Mouse (Mus musculus) WW6 (cell line): ENCODE data around the gene Pnrc2.

Experiments used
- DNase-seq: peaks from one replicate; pipeline ENCODE4 v3.0.0-alpha.2; 2013; ENCODE audit warnings: low read depth, low spot score

Gene Pnrc2

GRCm38 (mm10) chr4:135873526-135874202 lies at the start of gene Pnrc2:
TSS of gene Pnrc2 (minus strand) at chr4:135873850.
- DNase-seq = peak; percentile 72

GRCm38 (mm10) chr4:135922190-135922589 lies 48.5 kb upstream of the Pnrc2 start:
- DNase-seq = no peak

DNA sequence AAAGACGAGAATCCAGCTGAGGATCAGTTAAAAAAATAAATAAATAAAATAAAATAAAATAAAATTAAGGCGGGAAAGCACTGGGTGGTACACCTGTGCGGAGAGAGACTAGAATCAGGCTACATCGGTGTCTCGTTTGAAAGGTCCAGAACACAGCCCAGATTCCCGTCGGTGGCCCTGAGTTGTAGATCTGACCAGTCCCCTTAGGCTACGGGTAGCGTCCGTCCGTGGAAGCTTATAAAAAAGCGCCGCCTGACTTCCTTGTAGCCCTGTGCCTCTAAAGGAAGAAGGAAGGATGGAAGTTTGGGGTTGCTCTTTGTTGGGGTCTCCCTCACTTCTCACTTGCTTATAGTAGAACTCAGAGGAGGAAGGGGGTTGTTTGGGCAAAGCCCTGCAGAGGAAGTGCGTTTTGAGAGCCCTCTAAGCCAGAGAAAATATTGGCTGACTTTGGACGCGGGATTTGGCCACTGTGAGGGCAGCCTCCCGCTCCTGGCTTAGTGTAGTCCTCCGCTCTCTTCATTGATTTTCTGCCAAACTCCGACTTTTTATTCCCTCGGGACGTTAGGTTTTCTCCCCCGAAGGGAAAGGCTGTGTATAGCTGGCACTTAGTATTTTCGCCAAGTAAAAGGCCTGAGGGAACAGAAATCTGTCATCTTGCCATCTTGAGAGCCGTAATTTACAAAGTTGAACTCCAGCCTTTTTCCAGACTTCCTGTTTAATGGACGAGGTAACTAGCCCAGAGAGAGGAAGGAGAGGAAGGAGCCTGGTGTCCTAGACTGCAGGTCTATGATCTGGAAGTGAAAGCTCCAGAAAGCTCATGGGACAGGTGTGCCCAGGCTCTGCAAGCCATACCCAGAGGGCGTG lies 47.8 kb upstream of the Pnrc2 start:
- no peak for DNase-seq

- peak; percentile 90 for DNase-seq
Observed at GRCm38 (mm10) chr4:135920304-135921241, 46.9 kb upstream of the Pnrc2 start, which contains the start of gene Fuca1. TSS of gene Fuca1 (plus strand) at chr4:135920735.

DNA sequence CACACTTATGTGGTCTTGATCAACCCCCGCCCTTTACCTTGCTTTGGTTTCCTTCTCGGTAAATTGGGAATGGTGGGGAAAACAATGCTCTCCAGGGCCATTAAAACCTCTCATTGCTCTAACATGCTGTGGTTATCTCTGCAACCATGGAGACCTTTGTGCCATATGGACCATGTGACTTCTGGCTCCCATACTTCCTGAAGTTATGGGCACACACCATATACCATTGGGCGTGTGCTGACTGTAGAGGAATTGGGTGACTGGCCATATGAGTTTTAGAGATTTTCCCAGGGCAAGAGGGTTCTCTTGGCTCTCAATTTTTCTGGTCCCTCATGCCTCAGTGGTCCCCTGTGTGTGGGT lies 45.6 kb upstream of the Pnrc2 start:
- no peak for DNase-seq

GRCm38 (mm10) chr4:135918635-135919279 lies 45.1 kb upstream of the Pnrc2 start:
- DNase-seq = no peak

DNA sequence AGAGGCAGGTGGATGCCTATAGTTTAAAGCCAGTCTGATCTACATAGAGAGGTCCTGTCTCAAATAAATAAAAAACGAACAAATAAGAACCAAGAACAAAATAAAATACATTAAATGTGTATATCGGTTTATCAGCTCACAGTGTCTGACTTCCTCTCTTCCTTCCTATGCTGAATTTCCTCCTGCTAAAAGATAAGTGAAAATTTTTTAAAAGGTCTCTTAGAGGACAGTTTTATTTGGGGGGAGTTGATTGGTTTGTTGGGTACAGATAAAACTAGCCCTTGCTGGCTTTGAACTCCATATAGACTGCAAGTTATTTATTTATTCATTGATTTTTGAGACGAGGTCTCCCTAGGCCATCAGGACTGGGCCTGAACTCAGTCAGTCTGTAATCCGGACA lies 39.8 kb upstream of the Pnrc2 start:
- DNase-seq = no peak

- DNase-seq = no peak
Observed at GRCm38 (mm10) chr4:135912835-135913234, 39.2 kb upstream of the Pnrc2 start.

GRCm38 (mm10) chr4:135912164-135912563 lies 38.5 kb upstream of the Pnrc2 start:
- no peak for DNase-seq

- no peak for DNase-seq
Observed at GRCm38 (mm10) chr4:135911531-135911930, 37.9 kb upstream of the Pnrc2 start.

GRCm38 (mm10) chr4:135909326-135910066 lies 35.8 kb upstream of the Pnrc2 start:
- no peak for DNase-seq

- no peak for DNase-seq
Observed at GRCm38 (mm10) chr4:135906633-135907032, 33.0 kb upstream of the Pnrc2 start.

DNA sequence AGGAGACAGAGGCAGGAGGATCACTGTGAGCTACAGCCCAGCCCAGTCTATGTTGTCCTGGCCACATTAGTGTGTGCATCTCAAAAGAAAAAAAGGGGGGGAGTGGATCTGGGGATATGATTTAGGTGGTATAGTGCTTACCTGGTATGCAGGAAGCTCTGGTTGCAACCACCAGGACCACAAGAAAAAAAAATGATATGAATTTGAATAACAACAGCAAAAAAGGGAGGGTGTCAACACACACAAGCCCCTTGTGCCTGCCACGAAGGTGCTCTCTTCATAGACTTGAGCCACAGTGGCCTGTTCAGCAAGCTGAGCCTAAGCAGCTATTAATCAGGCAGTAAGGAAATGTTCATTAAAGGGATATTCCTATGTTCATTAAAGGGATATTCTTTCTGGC lies 31.2 kb upstream of the Pnrc2 start:
- no peak for DNase-seq

DNA sequence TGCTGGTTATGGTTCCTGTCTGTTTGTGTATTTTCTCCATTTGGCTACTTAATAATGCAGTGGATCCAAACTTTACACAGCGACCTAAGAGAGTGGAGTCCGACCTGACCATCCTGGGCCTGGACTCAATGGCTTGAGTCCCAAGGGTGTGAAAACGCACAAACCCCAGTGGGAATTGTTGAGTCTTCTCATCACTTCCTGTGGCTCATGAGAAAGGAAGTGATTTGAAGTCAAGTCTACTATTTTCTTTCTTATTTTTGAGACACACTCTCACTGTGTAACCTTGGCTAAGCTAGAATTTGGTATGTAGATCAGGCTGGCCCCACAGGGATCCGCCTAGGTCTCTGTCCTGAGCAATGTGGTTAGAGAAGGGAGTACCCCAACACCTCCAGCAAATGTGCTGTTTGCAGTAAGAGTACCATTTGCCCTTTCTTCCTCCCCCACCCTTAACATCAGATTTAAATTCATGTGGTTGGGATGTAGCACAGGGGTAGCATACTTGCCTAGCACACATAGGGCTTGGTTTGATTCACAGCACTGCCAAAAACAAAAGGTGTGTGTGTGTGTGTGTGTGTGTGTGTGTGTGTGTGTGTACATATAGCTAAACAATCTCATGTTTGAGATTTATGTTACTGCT lies 29.1 kb upstream of the Pnrc2 start:
- DNase-seq = no peak

DNA sequence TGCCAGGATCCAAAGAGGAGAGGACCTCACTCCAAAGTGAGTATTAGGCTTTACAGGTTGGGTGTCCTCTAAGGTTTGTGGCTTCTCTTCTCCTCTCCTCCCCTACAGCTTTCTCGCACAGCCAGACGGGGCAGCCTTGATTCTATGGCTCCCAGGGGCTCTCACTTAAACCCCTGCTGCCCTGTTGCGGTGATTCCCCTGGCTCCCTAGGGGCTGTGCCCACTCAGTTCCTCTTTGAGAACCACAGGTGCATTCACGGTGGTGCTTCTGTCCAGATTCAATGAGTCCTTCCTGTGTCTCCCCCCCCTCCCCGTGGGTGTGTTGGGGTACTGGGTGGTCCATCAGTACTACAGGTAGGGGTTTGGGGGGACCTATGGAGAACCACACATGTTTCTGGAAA lies 26.4 kb upstream of the Pnrc2 start:
- DNase-seq = no peak

DNA sequence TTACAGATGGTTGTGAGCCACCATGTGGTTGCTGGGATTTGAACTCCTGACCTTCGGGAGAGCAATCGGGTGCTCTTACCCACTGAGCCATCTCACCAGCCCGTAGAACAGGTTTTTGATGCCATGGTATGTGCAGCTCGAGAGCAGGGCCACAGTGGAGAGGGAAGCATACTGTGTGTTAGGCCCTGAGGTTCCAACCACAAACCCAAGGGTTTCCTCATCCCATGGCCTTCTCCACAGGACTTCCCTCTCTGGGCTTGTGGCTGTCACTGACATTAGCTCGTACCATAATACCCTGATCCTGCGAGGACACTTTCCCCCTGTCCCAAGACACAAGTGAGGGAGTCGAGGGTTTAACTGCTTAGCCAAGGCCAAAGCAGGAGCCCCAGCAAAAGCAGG lies 25.4 kb upstream of the Pnrc2 start:
- DNase-seq = no peak

- DNase-seq = no peak
Observed at GRCm38 (mm10) chr4:135898380-135899049, 24.9 kb upstream of the Pnrc2 start.

DNA sequence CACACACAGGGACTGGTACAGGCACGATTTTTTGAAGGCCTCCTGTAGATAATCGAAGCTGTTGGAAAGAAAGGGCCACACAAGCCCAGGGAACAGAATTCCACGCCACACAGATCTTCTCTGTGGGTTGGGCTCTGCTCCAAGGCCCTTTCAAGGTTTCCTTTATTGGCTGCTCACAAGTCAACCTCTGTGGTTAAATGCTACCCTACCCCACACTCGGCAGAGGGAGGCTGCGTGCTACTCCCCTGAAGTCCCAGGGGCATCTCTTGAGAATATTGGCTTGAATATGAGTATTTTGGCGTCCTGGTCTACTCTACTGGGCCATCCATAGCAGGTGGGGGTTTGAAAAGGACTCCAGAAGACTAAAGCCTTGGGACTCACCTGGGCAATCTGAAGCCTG lies 22.5 kb upstream of the Pnrc2 start:
- no peak for DNase-seq

GRCm38 (mm10) chr4:135895071-135895571 lies 21.5 kb upstream of the Pnrc2 start, which contains the start of gene Cnr2:
TSS of gene Cnr2 (plus strand) at chr4:135895394.
- DNase-seq = no peak
